Mouse (Mus musculus) embryonic facial prominence, embryonic 10.5 days (tissue): ENCODE results near the gene Hist1h4d. TPM values are rescaled to one million over a fixed set of nuclear protein-coding genes. Genes with fewer than 3 reads are reported as not detected.
"Not testable (repeated sequence)": the region's sequence is repeated elsewhere in the genome, so short reads cannot be mapped to it uniquely, and the experiment has no call there.

Experiments used
- DNase-seq: peaks from one replicate; pipeline ENCODE4 v3.0.0-alpha.2; 2017; ENCODE audit warnings: low spot score
- H3K27ac ChIP-seq: fragments of 300-500 bp; sonication (generic); replicated peaks from 2 replicates; pipeline ENCODE4 v1.5.1; 2016; ENCODE audit warnings: mild to moderate bottlenecking
- H3K27me3 ChIP-seq: fragments of 300-500 bp; sonication (generic); replicated peaks from 2 replicates; pipeline ENCODE4 v1.6.1; 2016; ENCODE audit warnings: low read depth, mild to moderate bottlenecking; ENCODE audit not compliant: poor library complexity, severe bottlenecking
- H3K36me3 ChIP-seq: fragments of 300-500 bp; sonication (generic); replicated peaks from 2 replicates; pipeline ENCODE4 v1.6.1; 2016; ENCODE audit warnings: mild to moderate bottlenecking, moderate library complexity
- H3K4me1 ChIP-seq: fragments of 300-500 bp; sonication (generic); 2 replicates; pipeline ENCODE4 v1.6.1; 2016
- H3K4me3 ChIP-seq: fragments of 300-500 bp; sonication (generic); 2 replicates; pipeline ENCODE4 v1.5.1; 2016; ENCODE audit warnings: mild to moderate bottlenecking, moderate library complexity
- H3K9me3 ChIP-seq: fragments of 300-500 bp; sonication (generic); 2 replicates; pipeline ENCODE4 v1.6.1; 2016; ENCODE audit warnings: mild to moderate bottlenecking
- WGBS: fragments of 180-500 bp; shearing (Covaris S2); methylation state at CpG from one replicate; pipeline ENCODE4 v1.1.7; 2016; 5-methylcytosine and 5-hydroxymethylcytosine counted together
- polyA plus RNA-seq: library from polyadenylated mRNA; unstranded; fragments of >200 nt; fragmentation: Nextera tagmentation; extraction: Ambion mirVana; gene quantifications from 2 replicates; pipeline ENCODE4 v1.2.1, GENCODE M21; 2016

Gene Hist1h4d
- polyA plus RNA-seq, 1 experiment from 2014 or later = 97.2 TPM

- H3K27ac ChIP-seq = peak overlapping the region; percentile 94
- H3K36me3 ChIP-seq = no peaks in the 10 kb centered on the region
- DNase-seq = peak; percentile 13
- no peaks in the 10 kb centered on the region for H3K9me3 ChIP-seq
- H3K27me3 ChIP-seq = no peaks in the 10 kb centered on the region
- peak overlapping the region; percentile 65; the same call in 1 of the 2 replicates for H3K4me3 ChIP-seq
- peaks cover 34% of the 10 kb centered on the region for H3K4me1 ChIP-seq
These were observed 2.1 kb downstream of the Hist1h4d start for GRCm38 (mm10) chr13:23583387-23584068.

DNA sequence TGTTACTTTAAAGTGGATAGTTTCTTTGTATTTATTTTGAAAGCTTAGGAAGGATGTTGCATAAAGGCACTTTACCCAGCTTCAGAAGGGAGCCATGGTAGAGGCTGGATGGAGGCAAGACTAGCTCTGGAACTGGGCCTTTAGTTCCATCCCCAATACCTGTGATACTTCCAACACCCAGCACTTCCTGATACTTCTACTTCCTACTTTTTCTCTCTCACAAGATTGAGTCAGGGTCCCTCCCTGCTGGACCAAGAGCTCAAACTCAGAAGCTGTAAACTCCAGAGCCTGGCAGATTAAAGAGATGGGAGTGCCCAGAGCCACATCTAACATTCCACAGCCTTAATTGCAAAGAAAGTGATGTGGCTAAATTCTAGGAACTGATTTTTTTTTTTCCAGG, 2.9 kb downstream of the Hist1h4d start:
- DNase-seq = peak; percentile 27
- peaks cover 34% of the 10 kb centered on the region for H3K4me1 ChIP-seq
- no peaks in the 10 kb centered on the region for H3K36me3 ChIP-seq
- H3K27ac ChIP-seq = peak overlapping the region; percentile 94
- no peaks in the 10 kb centered on the region for H3K9me3 ChIP-seq
- H3K4me3 ChIP-seq = peak overlapping the region; percentile 65
- no peaks in the 10 kb centered on the region for H3K27me3 ChIP-seq

DNA sequence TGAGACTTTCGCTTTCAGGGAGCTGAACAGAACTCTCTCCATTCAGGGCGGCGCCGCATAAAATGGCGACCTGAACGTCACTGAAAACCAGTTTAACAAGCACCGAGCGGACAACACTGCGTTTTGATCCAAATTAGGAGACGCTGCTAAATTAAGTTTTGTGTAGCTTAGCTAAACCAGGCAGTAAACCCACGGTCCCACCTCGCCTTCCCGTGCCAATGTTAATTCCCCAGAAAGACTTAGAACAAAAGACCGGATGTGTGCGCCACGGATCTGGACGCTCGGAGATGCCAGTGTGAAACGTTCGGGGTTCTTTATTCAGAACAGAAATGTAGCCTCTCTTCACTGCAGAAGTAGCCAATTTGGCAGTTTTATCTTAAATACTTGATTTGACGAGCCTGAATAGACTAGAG, 3.6 kb downstream of the Hist1h4d start:
- Histone ChIP-seq H3K27me3 (no peaks in the 10 kb centered on the region), H3K36me3 (no peaks in the 10 kb centered on the region), H3K4me3 (peak overlapping the region; percentile 65), H3K27ac (peak overlapping the region; percentile 94), H3K4me1 (peaks cover 34% of the 10 kb centered on the region), H3K9me3 (no peaks in the 10 kb centered on the region)
- DNase-seq = peak; percentile 79
- under 1% methylated on average over 21 of the region's 21 CpGs for WGBS

DNA sequence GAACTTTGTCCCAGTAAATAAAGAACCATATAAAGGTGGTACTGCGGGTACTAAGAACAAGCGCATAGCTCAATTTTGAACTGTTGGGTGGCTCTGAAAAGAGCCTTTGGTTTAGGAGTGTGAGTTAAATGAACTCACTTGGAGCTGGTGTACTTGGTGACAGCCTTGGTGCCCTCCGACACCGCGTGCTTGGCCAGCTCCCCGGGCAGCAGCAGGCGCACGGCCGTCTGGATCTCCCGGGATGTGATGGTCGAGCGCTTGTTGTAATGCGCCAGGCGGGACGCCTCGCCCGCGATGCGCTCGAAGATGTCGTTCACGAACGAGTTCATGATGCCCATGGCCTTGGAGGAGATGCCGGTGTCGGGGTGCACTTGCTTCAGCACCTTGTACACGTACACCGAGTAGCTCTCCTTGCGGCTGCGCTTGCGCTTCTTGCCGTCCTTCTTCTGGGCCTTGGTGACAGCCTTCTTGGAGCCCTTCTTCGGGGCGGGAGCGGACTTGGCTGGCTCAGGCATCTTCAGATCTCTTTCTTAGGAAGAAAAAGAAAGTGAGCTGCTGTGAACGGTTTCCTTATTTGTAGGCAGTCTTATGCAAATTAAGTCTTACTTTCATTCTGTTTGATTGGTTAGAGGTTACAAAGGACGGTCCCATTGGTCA, 4.2 kb downstream of the Hist1h4d start:
- Histone ChIP-seq H3K4me1 (peaks cover 34% of the 10 kb centered on the region), H3K4me3 (peak overlapping the region; percentile 65), H3K27ac (peak overlapping the region; percentile 94)
- H3K27me3 ChIP-seq, H3K9me3 ChIP-seq, H3K36me3 ChIP-seq: not testable (repeated sequence)
- under 1% methylated on average over 36 of the region's 36 CpGs for WGBS
- DNase-seq = peak; percentile 81

- Histone ChIP-seq H3K27me3 (no peaks in the 10 kb centered on the region), H3K27ac (peak overlapping the region; percentile 94), H3K4me1 (peaks cover 30% of the 10 kb centered on the region), H3K9me3 (no peaks in the 10 kb centered on the region), H3K4me3 (peak overlapping the region; percentile 65), H3K36me3 (no peaks in the 10 kb centered on the region)
- WGBS = 3% methylated on average over 22 of the region's 22 CpGs
- DNase-seq = peak; percentile 34
These were observed 4.9 kb downstream of the Hist1h4d start for GRCm38 (mm10) chr13:23586099-23586939.

DNA sequence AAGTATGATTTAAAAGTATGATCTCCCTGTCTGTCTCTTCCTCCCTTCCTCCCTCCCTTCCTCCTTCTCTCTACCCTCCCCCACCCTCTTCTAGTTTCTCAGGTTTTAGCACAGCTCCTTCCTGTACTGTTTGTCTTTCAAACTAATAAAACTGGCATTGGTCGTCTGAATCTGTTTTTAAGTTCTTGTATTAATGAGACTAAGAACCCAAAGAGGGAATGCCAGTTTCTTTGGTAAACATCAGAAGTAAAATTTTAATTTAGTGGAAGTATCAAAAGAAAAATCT, 5.5 kb downstream of the Hist1h4d start:
- WGBS = 9% methylated on average over 1 of the region's 1 CpGs
- H3K27me3 ChIP-seq = no peaks in the 10 kb centered on the region
- H3K4me3 ChIP-seq = peak overlapping the region; percentile 65
- peaks cover 30% of the 10 kb centered on the region for H3K4me1 ChIP-seq
- no peaks in the 10 kb centered on the region for H3K36me3 ChIP-seq
- H3K9me3 ChIP-seq = no peaks in the 10 kb centered on the region
- H3K27ac ChIP-seq = peak overlapping the region; percentile 94
- no peak for DNase-seq

DNA sequence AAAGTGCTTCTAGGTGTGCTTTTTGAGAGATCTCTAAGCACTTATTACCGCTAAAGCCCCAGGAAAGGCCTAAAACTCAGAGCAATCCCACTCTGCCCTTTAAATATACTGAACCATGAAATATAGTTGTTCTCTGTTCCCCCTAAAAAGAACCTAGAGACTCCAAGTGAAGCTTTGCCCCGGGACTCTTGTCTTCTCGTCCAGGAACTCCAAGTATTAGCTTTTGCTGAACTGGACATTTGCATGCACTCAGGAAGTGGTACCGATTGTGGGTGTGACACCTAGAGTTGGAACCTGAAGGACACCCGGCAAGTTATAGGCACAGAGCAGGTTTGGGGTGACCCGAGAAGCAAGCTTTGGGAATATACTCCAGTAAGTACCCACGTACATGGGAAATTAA, 9.8 kb downstream of the Hist1h4d start:
- Histone ChIP-seq H3K27me3 (no peaks in the 10 kb centered on the region), H3K36me3 (no peaks in the 10 kb centered on the region), H3K9me3 (no peaks in the 10 kb centered on the region), H3K4me1 (peaks cover 17% of the 10 kb centered on the region), H3K27ac (no peak overlapping the region), H3K4me3 (no peak overlapping the region)
- no peak for DNase-seq
- 93% methylated on average over 7 of the region's 7 CpGs for WGBS

- H3K4me1 ChIP-seq = peaks cover 13% of the 10 kb centered on the region
- H3K9me3 ChIP-seq, H3K36me3 ChIP-seq, H3K4me3 ChIP-seq, DNase-seq, H3K27ac ChIP-seq, H3K27me3 ChIP-seq: not testable (repeated sequence)
- 90% methylated on average over 7 of the region's 7 CpGs for WGBS
These were observed 10.5 kb downstream of the Hist1h4d start for GRCm38 (mm10) chr13:23591886-23592285.

- 0 out of 2 replicates have a peak overlapping the region, but pooled peaks have one; percentile 54 for H3K27ac ChIP-seq
- no peaks in the 10 kb centered on the region for H3K27me3 ChIP-seq
- whole genome bisulfite sequencing = 79% methylated on average over 7 of the region's 7 CpGs
- no peak for DNase-seq
- peaks cover 10% of the 10 kb centered on the region for H3K4me1 ChIP-seq
- no peaks in the 10 kb centered on the region for H3K36me3 ChIP-seq
- no peak overlapping the region for H3K4me3 ChIP-seq
- H3K9me3 ChIP-seq = no peaks in the 10 kb centered on the region
These were observed 11.2 kb downstream of the Hist1h4d start for GRCm38 (mm10) chr13:23592614-23593013.

DNA sequence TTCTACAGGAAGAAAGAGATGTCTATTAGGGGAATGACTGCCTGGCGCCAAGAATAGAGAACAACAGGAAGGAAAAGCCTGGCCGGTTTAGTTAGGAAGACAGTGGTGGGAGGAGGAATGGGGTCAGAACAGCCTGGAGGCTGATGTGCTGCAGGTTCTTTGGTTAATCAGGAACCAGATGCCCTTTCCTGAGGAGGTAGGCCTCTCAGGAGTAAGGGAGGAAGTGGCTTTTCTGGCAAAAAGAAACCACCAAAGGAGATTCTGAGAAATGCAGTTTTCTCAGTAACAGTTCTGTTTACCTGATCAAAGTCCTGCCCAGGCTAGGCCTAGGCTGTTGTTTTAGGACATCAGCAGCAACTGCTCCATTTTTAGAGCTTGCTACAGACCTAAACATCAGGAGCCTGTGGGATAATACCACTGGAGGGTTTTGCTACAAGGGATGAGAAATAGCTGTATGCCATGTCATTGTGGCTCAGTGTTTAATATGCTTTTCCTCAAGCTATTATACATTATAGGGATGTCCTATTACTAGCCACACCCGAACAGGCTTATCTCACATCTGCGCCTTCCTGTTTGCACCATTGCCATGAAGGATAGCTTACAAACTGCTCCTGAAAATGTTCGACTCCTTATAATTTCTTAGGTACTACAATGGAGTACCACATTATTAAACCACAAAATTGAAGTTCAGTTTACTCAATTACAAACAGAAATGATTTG, 11.8 kb downstream of the Hist1h4d start:
- Histone ChIP-seq H3K36me3 (no peaks in the 10 kb centered on the region), H3K27ac (peak overlapping the region; percentile 54), H3K4me1 (peaks cover 10% of the 10 kb centered on the region), H3K4me3 (no peak overlapping the region), H3K27me3 (no peaks in the 10 kb centered on the region), H3K9me3 (no peaks in the 10 kb centered on the region)
- no peak for DNase-seq
- 78% methylated on average over 5 of the region's 5 CpGs for WGBS

DNA sequence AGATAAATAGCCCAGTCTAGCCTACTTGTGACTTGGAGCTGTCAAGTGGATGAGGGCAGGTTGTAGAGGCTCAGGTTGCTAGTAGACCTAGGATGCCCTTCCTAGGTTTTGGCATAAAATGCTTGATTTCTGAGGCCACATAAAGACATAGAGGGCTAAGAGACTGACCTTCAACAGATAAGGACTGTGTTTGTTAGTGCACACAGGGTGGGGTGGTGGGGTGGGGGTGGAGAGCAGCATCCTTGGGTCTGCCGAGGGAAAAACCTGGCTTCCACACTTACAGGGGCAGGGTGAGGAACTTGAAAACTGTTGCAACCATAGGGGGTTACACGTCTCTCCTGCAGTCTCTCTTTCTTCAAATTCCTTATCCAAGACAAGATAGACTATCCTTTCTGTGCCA, 13.8 kb downstream of the Hist1h4d start:
- Histone ChIP-seq H3K4me3 (no peak overlapping the region), H3K36me3 (no peaks in the 10 kb centered on the region), H3K27ac (no peak overlapping the region), H3K4me1 (peaks cover 10% of the 10 kb centered on the region), H3K27me3 (no peaks in the 10 kb centered on the region), H3K9me3 (no peaks in the 10 kb centered on the region)
- 73% methylated on average over 2 of the region's 2 CpGs for WGBS
- DNase-seq = no peak

GRCm38 (mm10) chr13:23595622-23596372, 14.4 kb downstream of the Hist1h4d start:
- Histone ChIP-seq H3K27ac (no peak overlapping the region), H3K27me3 (no peaks in the 10 kb centered on the region), H3K4me1 (peaks cover 10% of the 10 kb centered on the region), H3K4me3 (no peak overlapping the region), H3K36me3 (no peaks in the 10 kb centered on the region), H3K9me3 (no peaks in the 10 kb centered on the region)
- DNase-seq = no peak
- 85% methylated on average over 7 of the region's 7 CpGs for WGBS
